Mouse (Mus musculus) forebrain, postnatal 0 days (tissue): ENCODE measurements around the gene Galnt6. TPM values are rescaled to one million over a fixed set of nuclear protein-coding genes. Genes with fewer than 3 reads are reported as not detected.

Experiments used
- ATAC-seq: fragments of 200-750 bp; cut with Nextera tagmentation; 2 replicates; pipeline ENCODE4 v1.8.0; 2017; ENCODE audit warnings: mild to moderate bottlenecking, moderate library complexity
- DNase-seq: peaks from one replicate; pipeline ENCODE4 v3.0.0-alpha.2; 2015
- H3K27ac ChIP-seq: fragments of 300-500 bp; sonication (generic); 2 replicates; pipeline ENCODE4 v1.5.1; 2014; ENCODE audit warnings: low read depth, mild to moderate bottlenecking, antibody characterized with exemption, low read length, moderate library complexity, mixed read lengths
- H3K27me3 ChIP-seq: fragments of 300-500 bp; sonication (generic); 2 replicates; pipeline ENCODE4 v1.6.1; 2014; ENCODE audit warnings: mild to moderate bottlenecking, low read length, mixed read lengths; ENCODE audit not compliant: insufficient read depth
- H3K36me3 ChIP-seq: fragments of 300-500 bp; sonication (generic); 2 replicates; pipeline ENCODE4 v1.6.1; 2014; ENCODE audit warnings: mild to moderate bottlenecking, moderate library complexity; ENCODE audit not compliant: insufficient read depth
- H3K4me1 ChIP-seq: fragments of 300-500 bp; sonication (generic); 2 replicates; pipeline ENCODE4 v1.6.1; 2014; ENCODE audit warnings: antibody characterized with exemption; ENCODE audit not compliant: insufficient read depth
- H3K4me2 ChIP-seq: fragments of 300-500 bp; sonication (generic); 2 replicates; pipeline ENCODE4 v1.6.1; 2014; ENCODE audit warnings: low read depth, mild to moderate bottlenecking, moderate library complexity
- H3K4me3 ChIP-seq: fragments of 300-500 bp; sonication (generic); 2 replicates; pipeline ENCODE4 v1.5.1; 2014; ENCODE audit warnings: low read depth, low read length, mixed read lengths
- H3K9ac ChIP-seq: fragments of 300-500 bp; sonication (generic); 2 replicates; pipeline ENCODE4 v1.6.1; 2014; ENCODE audit warnings: mild to moderate bottlenecking
- H3K9me3 ChIP-seq: fragments of 300-500 bp; sonication (generic); 2 replicates; pipeline ENCODE4 v1.6.1; 2016; ENCODE audit warnings: low read length
- CTCF ChIP-seq: sonication (generic); IDR thresholded peaks from 2 replicates; pipeline ENCODE4 v1.5.1; 2016; ENCODE audit warnings: antibody characterized with exemption, control low read depth, low read depth
- WGBS: fragments of 180-500 bp; shearing (Covaris S2); extraction: QIAGEN DNeasy Blood & Tissue Kit; methylation state at CpG from one replicate; pipeline ENCODE4 v1.1.7; 2014; 5-methylcytosine and 5-hydroxymethylcytosine counted together
- polyA plus RNA-seq: library from polyadenylated mRNA; unstranded; fragments of >200 nt; fragmentation: Nextera tagmentation; extraction: Ambion mirVana; gene quantifications from 2 replicates; pipeline ENCODE4 v1.2.1, GENCODE M21; 2015
- total RNA-seq: library from RNA; depleted of rRNA; stranded (reverse); fragments of >200 nt; gene quantifications from 2 replicates; pipeline ENCODE4 v1.2.3, GENCODE M21; 2014

The Galnt6 gene
- total and polyA plus RNA-seq, 2 experiments from 2014 or later: 0.47 to 1.5 TPM

DNA sequence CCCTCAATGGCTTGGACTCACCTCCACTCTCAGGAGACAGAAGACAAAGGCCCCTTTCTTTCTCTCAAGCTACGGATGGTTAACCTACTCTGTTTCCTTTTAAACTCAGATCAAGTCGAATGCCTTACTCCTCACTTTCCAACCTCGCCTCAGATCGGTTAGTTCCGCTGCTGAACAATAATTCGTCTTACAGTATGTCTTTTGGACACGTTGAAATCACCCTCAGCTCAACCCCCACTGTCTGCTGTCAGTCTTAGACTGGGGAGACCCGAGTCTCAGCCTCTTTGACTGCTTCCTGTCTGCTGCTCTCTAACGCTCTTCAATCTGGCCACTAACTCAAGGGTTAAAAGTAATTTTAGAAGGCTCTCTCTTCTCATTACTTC, 31.9 kb upstream of the Galnt6 start:
- DNase-seq (no peak), ATAC-seq (peak; percentile 61)
- Histone ChIP-seq H3K4me2 (peak overlapping the region; percentile 76), H3K9ac (peak overlapping the region; percentile 80), H3K4me3 (peak overlapping the region; percentile 83), H3K27me3 (no peaks in the 10 kb centered on the region), H3K27ac (peak overlapping the region; percentile 85), H3K36me3 (peaks cover 5% of the 10 kb centered on the region; the same call in 1 of the 2 replicates), H3K4me1 (peaks cover 17% of the 10 kb centered on the region; the same call in 1 of the 2 replicates), H3K9me3 (no peaks in the 10 kb centered on the region)
- no peak for TF ChIP-seq CTCF
- 10% methylated on average over 9 of the region's 9 CpGs for WGBS

GRCm38 (mm10) chr15:100759286-100759685, 30.1 kb upstream of the Galnt6 start:
- no peak overlapping the region for H3K4me3 ChIP-seq
- H3K4me2 ChIP-seq: no peak overlapping the region
- peaks cover 20% of the 10 kb centered on the region; the same call in 1 of the 2 replicates for H3K4me1 ChIP-seq
- no peaks in the 10 kb centered on the region for H3K27me3 ChIP-seq
- H3K27ac ChIP-seq: no peak overlapping the region
- H3K36me3 ChIP-seq: no peaks in the 10 kb centered on the region
- ATAC-seq: no peak
- TF ChIP-seq CTCF: no peak
- H3K9me3 ChIP-seq: no peaks in the 10 kb centered on the region
- WGBS: 83% methylated on average over 10 of the region's 10 CpGs
- DNase-seq: no peak
- H3K9ac ChIP-seq: no peak overlapping the region

DNA sequence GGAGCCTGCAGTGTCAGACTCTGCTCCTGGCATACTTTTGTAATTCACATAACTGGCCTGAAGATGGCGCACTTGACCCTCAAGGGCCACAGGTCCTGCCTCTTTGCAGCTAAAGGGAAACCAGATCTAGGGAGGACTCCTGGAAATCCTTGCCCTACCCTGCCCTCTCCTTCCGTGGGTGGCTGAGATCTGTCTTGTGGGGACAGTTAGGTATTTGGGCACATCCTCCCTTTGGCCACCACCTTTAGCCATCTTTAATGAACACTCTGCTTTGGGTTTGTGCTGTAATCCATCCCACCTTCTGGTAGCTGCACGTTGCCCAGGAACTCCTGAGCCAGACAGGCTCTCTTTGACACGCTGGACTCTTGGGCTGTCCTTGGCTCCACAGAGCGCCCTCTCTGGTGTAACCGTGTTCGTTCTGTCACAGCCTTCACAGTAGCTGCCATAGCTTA, 28.4 kb upstream of the Galnt6 start:
- Histone ChIP-seq H3K36me3 (no peaks in the 10 kb centered on the region), H3K27ac (no peak overlapping the region), H3K4me3 (no peak overlapping the region), H3K9ac (no peak overlapping the region), H3K27me3 (no peaks in the 10 kb centered on the region), H3K4me1 (peaks cover 12% of the 10 kb centered on the region; the same call in 1 of the 2 replicates), H3K4me2 (no peak overlapping the region), H3K9me3 (no peaks in the 10 kb centered on the region)
- WGBS: 2% methylated on average over 7 of the region's 7 CpGs
- TF ChIP-seq CTCF: peak; percentile 80
- DNase-seq (peak; percentile 68), ATAC-seq (no peak)

DNA sequence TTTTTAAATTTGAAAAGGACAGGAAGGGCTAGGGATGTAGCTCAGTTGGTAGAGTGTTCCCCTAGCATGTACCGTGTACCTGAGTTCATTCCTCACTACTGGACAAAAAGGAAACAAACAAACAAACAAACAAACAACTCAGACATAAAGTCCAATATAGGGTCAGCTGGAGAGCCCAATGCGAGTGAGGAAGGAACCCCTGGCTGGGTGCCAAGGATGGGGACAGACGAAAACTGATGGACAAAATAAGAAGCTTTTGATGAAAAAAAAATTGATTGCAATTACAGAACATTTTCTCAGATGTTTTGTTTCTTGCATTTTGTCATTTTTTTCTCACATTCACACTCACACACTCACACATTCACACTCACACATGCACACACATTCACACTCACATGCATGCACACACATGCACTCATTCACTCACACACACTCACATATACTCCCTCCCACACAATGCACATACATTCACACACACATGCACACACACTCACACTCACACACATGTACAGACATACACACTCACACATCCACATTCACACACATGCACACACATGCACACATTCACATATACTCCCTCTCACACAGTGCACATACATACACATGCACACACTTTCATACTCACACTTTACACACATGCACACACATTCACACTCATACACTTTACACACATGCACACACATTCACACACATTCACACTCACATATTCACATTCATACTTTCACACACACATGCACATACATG, 26.9 kb upstream of the Galnt6 start:
- Histone ChIP-seq H3K9ac (no peak overlapping the region), H3K9me3 (no peaks in the 10 kb centered on the region), H3K27ac (peak overlapping the region; percentile 70; the same call in 1 of the 2 replicates), H3K4me1 (peaks cover 7% of the 10 kb centered on the region; the same call in 1 of the 2 replicates), H3K4me2 (0 out of 2 replicates have a peak overlapping the region, but pooled peaks have one; percentile 42), H3K4me3 (no peak overlapping the region), H3K27me3 (no peaks in the 10 kb centered on the region), H3K36me3 (no peaks in the 10 kb centered on the region)
- ATAC-seq (no peak), DNase-seq (no peak)
- TF ChIP-seq CTCF: no peak
- WGBS: 36% methylated on average over 3 of the region's 3 CpGs

DNA sequence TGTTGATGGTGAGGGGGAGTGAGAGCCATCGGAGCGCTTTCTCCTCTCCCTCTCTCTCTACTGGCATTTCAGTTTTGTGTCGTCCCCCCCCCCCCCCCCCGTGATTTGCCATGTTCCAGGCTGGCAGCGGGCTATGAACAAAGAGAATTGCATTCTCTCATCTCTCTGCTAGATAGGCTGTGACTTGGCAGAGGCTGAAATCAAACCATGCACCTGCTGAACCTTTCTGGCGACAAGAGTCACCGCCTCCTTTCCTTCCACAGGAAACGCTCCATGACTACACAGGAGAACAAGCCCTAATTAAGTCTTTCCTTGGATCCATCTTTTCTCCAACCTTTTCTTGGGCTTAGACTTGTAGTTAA, 26.3 kb upstream of the Galnt6 start:
- H3K9ac ChIP-seq: no peak overlapping the region; the same call in 1 of the 2 replicates
- H3K27me3 ChIP-seq: no peaks in the 10 kb centered on the region
- ATAC-seq: peak; percentile 56; the same call in 1 of the 2 replicates
- DNase-seq: peak; percentile 37
- 22% methylated on average over 6 of the region's 8 CpGs for whole genome bisulfite sequencing
- H3K27ac ChIP-seq: peak overlapping the region; percentile 70
- no peaks in the 10 kb centered on the region for H3K9me3 ChIP-seq
- peak overlapping the region; percentile 42 for H3K4me2 ChIP-seq
- TF ChIP-seq CTCF: no peak
- H3K4me3 ChIP-seq: no peak overlapping the region
- peaks cover 3% of the 10 kb centered on the region; the same call in 1 of the 2 replicates for H3K4me1 ChIP-seq
- no peaks in the 10 kb centered on the region for H3K36me3 ChIP-seq

DNA sequence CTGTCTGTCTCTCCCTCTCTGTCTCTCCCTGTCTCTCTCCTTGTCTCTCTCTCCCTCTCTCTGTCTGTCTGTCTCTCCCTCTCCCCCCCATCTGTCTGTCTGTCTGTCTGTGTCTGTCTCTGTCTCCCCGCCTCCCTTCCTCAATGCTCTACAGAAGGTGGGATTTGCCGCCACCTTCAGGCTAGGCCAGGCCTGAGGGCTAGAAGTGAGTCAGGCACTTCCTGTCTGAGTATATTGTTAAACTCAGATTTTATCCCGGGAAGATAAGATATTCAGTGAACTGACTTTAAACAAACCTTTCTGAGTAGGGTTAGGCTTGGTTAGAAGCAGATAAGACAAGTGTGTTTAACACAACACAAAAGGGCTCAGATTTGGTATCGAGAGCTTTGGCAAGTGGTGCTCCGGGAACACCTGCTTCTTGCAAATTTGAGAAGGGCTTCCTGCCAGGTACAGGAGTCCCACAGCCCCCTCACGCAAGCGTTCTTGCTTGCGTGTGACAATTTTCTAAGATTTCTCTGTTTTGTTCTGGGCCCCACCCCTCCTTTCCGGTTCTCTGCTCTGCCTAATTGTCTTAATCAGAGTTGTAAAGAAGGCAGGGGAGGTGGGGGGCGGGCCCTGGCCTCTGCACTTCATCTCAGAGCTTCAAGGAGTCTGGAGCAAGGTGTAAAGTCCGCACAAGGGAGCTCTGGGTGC, 25.8 kb upstream of the Galnt6 start:
- peak; percentile 71 for TF ChIP-seq CTCF
- Histone ChIP-seq H3K27ac (peak overlapping the region; percentile 70), H3K9ac (peak overlapping the region; percentile 28; the same call in 1 of the 2 replicates), H3K36me3 (no peaks in the 10 kb centered on the region), H3K27me3 (no peaks in the 10 kb centered on the region), H3K4me1 (peaks cover 3% of the 10 kb centered on the region; the same call in 1 of the 2 replicates), H3K4me2 (peak overlapping the region; percentile 42), H3K4me3 (no peak overlapping the region), H3K9me3 (no peaks in the 10 kb centered on the region)
- DNase-seq (peak; percentile 70), ATAC-seq (peak; percentile 67; the same call in 1 of the 2 replicates)
- 9% methylated on average over 11 of the region's 11 CpGs for WGBS

DNA sequence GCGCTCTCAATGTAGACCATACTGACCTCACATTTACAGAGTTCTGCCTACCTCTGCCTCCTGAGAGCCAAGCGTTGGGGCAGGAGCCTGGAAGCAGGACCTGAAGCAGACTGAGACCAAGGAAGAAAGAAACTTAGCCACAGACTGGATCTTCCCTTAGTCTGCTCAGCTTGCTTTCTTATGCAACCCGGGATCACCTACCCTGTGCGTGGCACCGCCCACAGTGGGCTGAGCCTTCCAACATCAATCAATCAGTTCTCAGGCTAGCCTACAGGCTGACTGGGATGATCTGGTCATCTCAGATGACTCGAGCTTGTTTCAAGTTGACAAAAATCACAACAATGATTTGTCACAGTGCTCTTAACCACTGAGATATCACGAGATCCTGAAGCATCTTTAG, 24.9 kb upstream of the Galnt6 start:
- no peaks in the 10 kb centered on the region for H3K27me3 ChIP-seq
- no peak for TF ChIP-seq CTCF
- no peak overlapping the region for H3K4me3 ChIP-seq
- ATAC-seq: no peak
- no peak overlapping the region for H3K27ac ChIP-seq
- H3K9ac ChIP-seq: no peak overlapping the region
- H3K9me3 ChIP-seq: no peaks in the 10 kb centered on the region
- 54% methylated on average over 7 of the region's 7 CpGs for WGBS
- no peak for DNase-seq
- peaks cover 3% of the 10 kb centered on the region; the same call in 1 of the 2 replicates for H3K4me1 ChIP-seq
- H3K36me3 ChIP-seq: no peaks in the 10 kb centered on the region
- no peak overlapping the region for H3K4me2 ChIP-seq
